Mouse (Mus musculus) megakaryocyte, embryonic 14.5 days (primary cell): ENCODE measurements around the gene Hfe.

ENCODE experiments used
- FLI1 ChIP-seq: IDR thresholded peaks from 2 replicates; pipeline ENCODE4 v1.6.1; 2012; ENCODE audit warnings: low read length, inconsistent platforms, mixed read lengths
- GATA1 ChIP-seq: IDR thresholded peaks from 3 replicates; pipeline ENCODE4 v1.6.1; 2012; ENCODE audit warnings: mixed read lengths, low read length, inconsistent platforms, borderline replicate concordance

DNA sequence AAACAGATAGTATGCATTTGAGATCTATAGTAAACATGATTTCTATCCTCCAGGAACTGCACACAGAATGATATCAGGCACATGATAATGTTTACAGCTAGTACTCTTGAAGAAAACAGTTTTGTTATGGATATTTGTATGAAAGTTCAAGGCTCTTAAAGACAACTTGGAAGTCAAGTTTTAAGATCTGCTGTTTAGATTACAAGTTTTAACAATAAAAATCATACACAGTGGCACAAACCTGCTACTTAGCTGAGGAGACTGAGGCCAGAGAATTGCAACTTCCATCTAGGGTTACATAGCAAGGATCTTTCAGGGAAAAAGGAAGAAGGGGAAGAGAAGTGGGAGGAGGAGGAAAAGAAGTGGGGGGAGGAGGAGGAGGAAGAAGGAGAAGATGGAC lies 44.3 kb upstream of the Hfe start:
- no peak for TF ChIP-seq GATA1
- no peak for TF ChIP-seq FLI1
